Mouse (Mus musculus) bone marrow macrophage, adult 2 months (primary cell): ENCODE results near the gene Saysd1. TPM values are rescaled to one million over a fixed set of nuclear protein-coding genes. Genes with fewer than 3 reads are reported as not detected.

Source experiments
- H3K27ac ChIP-seq: 2 replicates; pipeline ENCODE4 v1.5.1; 2012; ENCODE audit warnings: low read depth, low read length; ENCODE audit not compliant: insufficient read depth
- H3K4me1 ChIP-seq: 2 replicates; pipeline ENCODE4 v1.6.1; 2012; ENCODE audit warnings: low read length; ENCODE audit not compliant: control insufficient read depth, insufficient read depth
- H3K4me3 ChIP-seq: 2 replicates; pipeline ENCODE4 v1.5.1; 2012; ENCODE audit warnings: mild to moderate bottlenecking, low read length, moderate library complexity; ENCODE audit not compliant: insufficient read depth
- CTCF ChIP-seq: IDR thresholded peaks from 2 replicates; pipeline ENCODE4 v1.5.1; 2012; ENCODE audit warnings: low read depth, mild to moderate bottlenecking, low read length, moderate library complexity
- POLR2A ChIP-seq: IDR thresholded peaks from 2 replicates; pipeline ENCODE4 v1.6.1; 2012; ENCODE audit warnings: mild to moderate bottlenecking, low read depth, low read length, borderline replicate concordance
- polyA plus RNA-seq: library from polyadenylated mRNA; stranded (reverse); fragments of >200 nt; gene quantifications from 2 replicates; pipeline ENCODE4 v1.2.4, GENCODE M21; 2012; ENCODE audit not compliant: missing spikeins, insufficient read depth, insufficient read length

The Saysd1 gene
- polyA plus RNA-seq, 1 experiment = 9.8 TPM

GRCm38 (mm10) chr14:20164438-20164837 is 26.1 kb upstream of the Saysd1 start:
- no peak overlapping the region for H3K27ac ChIP-seq
- no peaks in the 10 kb centered on the region for H3K4me1 ChIP-seq
- no peak for TF ChIP-seq POLR2A
- TF ChIP-seq CTCF = no peak
- no peak overlapping the region for H3K4me3 ChIP-seq

GRCm38 (mm10) chr14:20162686-20163085 is 24.4 kb upstream of the Saysd1 start:
- no peak overlapping the region for H3K27ac ChIP-seq
- H3K4me1 ChIP-seq = no peaks in the 10 kb centered on the region
- TF ChIP-seq POLR2A = no peak
- no peak for TF ChIP-seq CTCF
- no peak overlapping the region for H3K4me3 ChIP-seq

- Histone ChIP-seq H3K4me1 (no peaks in the 10 kb centered on the region), H3K4me3 (no peak overlapping the region), H3K27ac (no peak overlapping the region)
- no peak for TF ChIP-seq CTCF
Observed at GRCm38 (mm10) chr14:20158727-20159681, 20.7 kb upstream of the Saysd1 start.

- TF ChIP-seq POLR2A = no peak
- TF ChIP-seq CTCF = no peak
- Histone ChIP-seq H3K27ac (no peak overlapping the region), H3K4me1 (no peaks in the 10 kb centered on the region), H3K4me3 (no peak overlapping the region)
Observed at GRCm38 (mm10) chr14:20157595-20157994, 19.3 kb upstream of the Saysd1 start.

- Histone ChIP-seq H3K27ac (no peak overlapping the region), H3K4me3 (no peak overlapping the region), H3K4me1 (no peaks in the 10 kb centered on the region)
- TF ChIP-seq POLR2A (no peak), CTCF (no peak)
Observed at GRCm38 (mm10) chr14:20155718-20156117, 17.4 kb upstream of the Saysd1 start.

- H3K27ac ChIP-seq = no peak overlapping the region
- no peak for TF ChIP-seq CTCF
- TF ChIP-seq POLR2A = no peak
- no peak overlapping the region for H3K4me3 ChIP-seq
- no peaks in the 10 kb centered on the region for H3K4me1 ChIP-seq
Observed at GRCm38 (mm10) chr14:20154937-20155336, 16.6 kb upstream of the Saysd1 start.

GRCm38 (mm10) chr14:20154245-20154644 is 15.9 kb upstream of the Saysd1 start:
- Histone ChIP-seq H3K27ac (no peak overlapping the region), H3K4me3 (no peak overlapping the region), H3K4me1 (no peaks in the 10 kb centered on the region)
- TF ChIP-seq CTCF (no peak), POLR2A (no peak)

GRCm38 (mm10) chr14:20149127-20150080 is 11.1 kb upstream of the Saysd1 start:
- Histone ChIP-seq H3K4me1 (no peaks in the 10 kb centered on the region), H3K27ac (no peak overlapping the region)
- TF ChIP-seq CTCF (no peak), POLR2A (no peak)

GRCm38 (mm10) chr14:20148514-20148913 is 10.2 kb upstream of the Saysd1 start:
- no peak for TF ChIP-seq POLR2A
- TF ChIP-seq CTCF = no peak
- no peak overlapping the region for H3K27ac ChIP-seq
- no peak overlapping the region for H3K4me3 ChIP-seq
- H3K4me1 ChIP-seq = no peaks in the 10 kb centered on the region

More at GRCm38 (mm10) chr14:20149127-20150080, 11.1 kb upstream of the Saysd1 start:
- H3K4me3 ChIP-seq = no peak overlapping the region
